Mouse (Mus musculus): ENCODE measurements around the gene Scap.

GRCm38 (mm10) chr9:110293873-110294415 is 39.1 kb upstream of the Scap start:
- no peak for TF ChIP-seq POLR2A (IDR thresholded peaks at IDR 0.05; ENCODE audit: insufficient read depth, low read length)
- TF ChIP-seq CTCF (IDR thresholded peaks at IDR 0.05; ENCODE audit: low read depth, low read length) = no peak
- no peak for TF ChIP-seq EP300 (IDR thresholded peaks at IDR 0.05; ENCODE audit: insufficient read depth, low read depth, low read length)
